Mouse (Mus musculus): ENCODE measurements around the gene Filip1. TPM values are rescaled to one million over a fixed set of nuclear protein-coding genes. Genes with fewer than 3 reads are reported as not detected.

The Filip1 gene
- polyA plus RNA-seq, 1 experiment from 2014 or later, result 5.9 TPM

- H3K9ac ChIP-seq (ENCODE audit: low read depth, low read length), result no peak overlapping the region
- H3K36me3 ChIP-seq (ENCODE audit: insufficient read depth, low read length), result no peaks in the 10 kb centered on the region
- H3K4me2 ChIP-seq (ENCODE audit: low read length), result no peak overlapping the region
- WGBS, result 44% methylated on average over 5 of the region's 5 CpGs
- no peak overlapping the region for H3K27ac ChIP-seq
- no peak overlapping the region for H3K4me3 ChIP-seq (replicated peaks; ENCODE audit: low read depth, low read length)
- H3K9me3 ChIP-seq (replicated peaks; ENCODE audit: low read length), result no peaks in the 10 kb centered on the region
- ATAC-seq (replicated peaks; ENCODE audit: low FRiP score, low read depth) (no peak), DNase-seq (ENCODE audit: low spot score) (no peak)
- peaks cover 7% of the 10 kb centered on the region; the same call in 1 of the 2 replicates for H3K4me1 ChIP-seq (replicated peaks; ENCODE audit: insufficient read depth, low read length)
- H3K27me3 ChIP-seq (ENCODE audit: insufficient read depth, low read length), result no peaks in the 10 kb centered on the region
- no peak for TF ChIP-seq CTCF (IDR thresholded peaks at IDR 0.05; ENCODE audit: low read depth)
These were observed 57.7 kb downstream of the Filip1 start for GRCm38 (mm10) chr9:79954944-79955343.

- H3K4me1 ChIP-seq (replicated peaks; ENCODE audit: insufficient read depth, low read length), result peaks cover 7% of the 10 kb centered on the region; the same call in 1 of the 2 replicates
- H3K9me3 ChIP-seq (replicated peaks; ENCODE audit: low read length), result no peaks in the 10 kb centered on the region
- H3K27ac ChIP-seq, result no peak overlapping the region
- TF ChIP-seq CTCF (IDR thresholded peaks at IDR 0.05; ENCODE audit: low read depth), result no peak
- no peak overlapping the region for H3K4me2 ChIP-seq (ENCODE audit: low read length)
- no peak overlapping the region for H3K9ac ChIP-seq (ENCODE audit: low read depth, low read length)
- H3K36me3 ChIP-seq (ENCODE audit: insufficient read depth, low read length), result no peaks in the 10 kb centered on the region
- 46% methylated on average over 8 of the region's 8 CpGs for WGBS
- H3K27me3 ChIP-seq (ENCODE audit: insufficient read depth, low read length), result no peaks in the 10 kb centered on the region
- no peak overlapping the region for H3K4me3 ChIP-seq (replicated peaks; ENCODE audit: low read depth, low read length)
- DNase-seq (ENCODE audit: low spot score) (no peak), ATAC-seq (replicated peaks; ENCODE audit: low FRiP score, low read depth) (no peak; the same call in 1 of the 2 replicates)
These were observed 60.7 kb downstream of the Filip1 start for GRCm38 (mm10) chr9:79951984-79952383.

- Histone ChIP-seq H3K27me3 (ENCODE audit: insufficient read depth, low read length) (no peaks in the 10 kb centered on the region), H3K4me2 (ENCODE audit: low read length) (no peak overlapping the region), H3K27ac (no peak overlapping the region), H3K9ac (ENCODE audit: low read depth, low read length) (no peak overlapping the region), H3K36me3 (ENCODE audit: insufficient read depth, low read length) (no peaks in the 10 kb centered on the region), H3K4me3 (replicated peaks; ENCODE audit: low read depth, low read length) (no peak overlapping the region), H3K4me1 (replicated peaks; ENCODE audit: insufficient read depth, low read length) (peaks cover 7% of the 10 kb centered on the region; the same call in 1 of the 2 replicates), H3K9me3 (replicated peaks; ENCODE audit: low read length) (no peaks in the 10 kb centered on the region)
- TF ChIP-seq CTCF (IDR thresholded peaks at IDR 0.05; ENCODE audit: low read depth), result no peak
- WGBS, result 87% methylated on average over 5 of the region's 5 CpGs
- DNase-seq (ENCODE audit: low spot score) (no peak), ATAC-seq (replicated peaks; ENCODE audit: low FRiP score, low read depth) (no peak)
These were observed 61.3 kb downstream of the Filip1 start for GRCm38 (mm10) chr9:79951339-79951738.

- Histone ChIP-seq H3K9me3 (replicated peaks; ENCODE audit: low read length) (no peaks in the 10 kb centered on the region), H3K36me3 (ENCODE audit: insufficient read depth, low read length) (no peaks in the 10 kb centered on the region), H3K4me3 (replicated peaks; ENCODE audit: low read depth, low read length) (no peak overlapping the region), H3K4me1 (replicated peaks; ENCODE audit: insufficient read depth, low read length) (peaks cover 7% of the 10 kb centered on the region; the same call in 1 of the 2 replicates), H3K9ac (ENCODE audit: low read depth, low read length) (no peak overlapping the region), H3K27me3 (ENCODE audit: insufficient read depth, low read length) (no peaks in the 10 kb centered on the region), H3K4me2 (ENCODE audit: low read length) (no peak overlapping the region), H3K27ac (no peak overlapping the region)
- 96% methylated on average over 5 of the region's 5 CpGs for WGBS
- TF ChIP-seq CTCF (IDR thresholded peaks at IDR 0.05; ENCODE audit: low read depth), result no peak
- ATAC-seq (replicated peaks; ENCODE audit: low FRiP score, low read depth) (no peak), DNase-seq (ENCODE audit: low spot score) (no peak)
These were observed 62.0 kb downstream of the Filip1 start for GRCm38 (mm10) chr9:79950666-79951065.

- H3K4me3 ChIP-seq (replicated peaks; ENCODE audit: low read depth, low read length), result no peak overlapping the region
- WGBS, result 52% methylated on average over 6 of the region's 6 CpGs
- ATAC-seq (replicated peaks; ENCODE audit: low FRiP score, low read depth), result no peak
These were observed 62.6 kb downstream of the Filip1 start for GRCm38 (mm10) chr9:79950038-79950437.

GRCm38 (mm10) chr9:79948376-79948775 lies 64.3 kb downstream of the Filip1 start:
- WGBS, result 73% methylated on average over 2 of the region's 2 CpGs
- no peaks in the 10 kb centered on the region for H3K36me3 ChIP-seq (ENCODE audit: insufficient read depth, low read length)
- peaks cover 7% of the 10 kb centered on the region; the same call in 1 of the 2 replicates for H3K4me1 ChIP-seq (replicated peaks; ENCODE audit: insufficient read depth, low read length)
- ATAC-seq (replicated peaks; ENCODE audit: low FRiP score, low read depth), result no peak
- H3K9me3 ChIP-seq (replicated peaks; ENCODE audit: low read length), result no peaks in the 10 kb centered on the region
- no peak overlapping the region for H3K4me2 ChIP-seq (ENCODE audit: low read length)
- no peak for DNase-seq (ENCODE audit: low spot score)
- H3K4me3 ChIP-seq (replicated peaks; ENCODE audit: low read depth, low read length), result no peak overlapping the region
- no peaks in the 10 kb centered on the region for H3K27me3 ChIP-seq (ENCODE audit: insufficient read depth, low read length)
- no peak overlapping the region for H3K9ac ChIP-seq (ENCODE audit: low read depth, low read length)
- no peak overlapping the region for H3K27ac ChIP-seq
- no peak for TF ChIP-seq CTCF (IDR thresholded peaks at IDR 0.05; ENCODE audit: low read depth)

More at GRCm38 (mm10) chr9:79950038-79950437, 62.6 kb downstream of the Filip1 start:
- Histone ChIP-seq H3K27me3 (ENCODE audit: insufficient read depth, low read length) (no peaks in the 10 kb centered on the region), H3K27ac (no peak overlapping the region), H3K9me3 (replicated peaks; ENCODE audit: low read length) (no peaks in the 10 kb centered on the region), H3K4me2 (ENCODE audit: low read length) (no peak overlapping the region), H3K4me1 (replicated peaks; ENCODE audit: insufficient read depth, low read length) (peaks cover 7% of the 10 kb centered on the region; the same call in 1 of the 2 replicates), H3K36me3 (ENCODE audit: insufficient read depth, low read length) (no peaks in the 10 kb centered on the region), H3K9ac (ENCODE audit: low read depth, low read length) (no peak overlapping the region)
- no peak for DNase-seq (ENCODE audit: low spot score)
- no peak for TF ChIP-seq CTCF (IDR thresholded peaks at IDR 0.05; ENCODE audit: low read depth)

GRCm38 (mm10) chr9:79947973-79948372 lies 64.7 kb downstream of the Filip1 start:
- Histone ChIP-seq H3K27ac (no peak overlapping the region), H3K9ac (ENCODE audit: low read depth, low read length) (no peak overlapping the region), H3K4me2 (ENCODE audit: low read length) (no peak overlapping the region), H3K4me1 (replicated peaks; ENCODE audit: insufficient read depth, low read length) (peaks cover 7% of the 10 kb centered on the region; the same call in 1 of the 2 replicates), H3K4me3 (replicated peaks; ENCODE audit: low read depth, low read length) (no peak overlapping the region), H3K36me3 (ENCODE audit: insufficient read depth, low read length) (no peaks in the 10 kb centered on the region), H3K9me3 (replicated peaks; ENCODE audit: low read length) (no peaks in the 10 kb centered on the region), H3K27me3 (ENCODE audit: insufficient read depth, low read length) (no peaks in the 10 kb centered on the region)
- DNase-seq (ENCODE audit: low spot score) (no peak), ATAC-seq (replicated peaks; ENCODE audit: low FRiP score, low read depth) (no peak)
- TF ChIP-seq CTCF (IDR thresholded peaks at IDR 0.05; ENCODE audit: low read depth), result no peak
- WGBS, result 46% methylated on average over 2 of the region's 2 CpGs
